Mouse (Mus musculus): ENCODE results near the gene Cdk5rap3. TPM values are rescaled to one million over a fixed set of nuclear protein-coding genes. Genes with fewer than 3 reads are reported as not detected.

Cdk5rap3 gene
- total and polyA plus RNA-seq, 2 experiments from 2014 or later = 23.6 to 45.1 TPM

DNA sequence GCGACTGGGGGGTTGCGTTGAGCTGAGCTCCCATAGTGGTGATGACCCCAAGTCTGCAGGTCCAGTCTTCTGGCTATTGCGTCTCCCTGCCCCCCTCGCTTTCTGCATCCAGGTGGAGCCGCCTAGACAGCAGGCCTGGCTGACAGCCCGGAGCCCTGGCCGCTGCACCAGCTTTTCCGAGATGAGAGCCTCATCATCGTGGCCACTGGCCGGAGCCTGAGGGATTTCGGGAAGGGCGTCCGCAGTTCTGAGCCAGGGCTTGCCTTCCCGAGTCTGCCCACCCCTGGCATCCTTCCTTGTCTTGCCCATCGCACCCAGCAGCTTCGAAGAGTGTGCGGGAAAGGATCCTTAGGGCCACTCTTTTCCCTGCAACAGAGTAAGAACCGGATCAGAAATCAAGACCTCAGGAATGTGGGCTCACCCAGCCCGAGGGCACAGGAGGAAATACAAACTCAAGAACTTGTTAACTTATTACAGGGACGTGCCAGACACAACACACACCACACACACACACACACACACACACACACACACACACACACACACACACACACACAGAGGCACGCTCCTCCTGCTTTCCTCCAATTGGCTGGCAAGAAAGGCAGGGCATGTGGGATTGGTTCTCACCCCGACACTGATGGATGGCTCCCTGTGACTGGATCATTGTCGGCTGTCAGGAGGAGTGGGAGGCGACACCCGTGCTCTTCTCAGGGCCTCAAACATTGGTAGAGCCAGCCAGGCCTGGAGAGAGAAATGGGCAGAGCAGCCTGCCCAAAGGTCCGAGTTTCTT, 52.9 kb downstream of the Cdk5rap3 start:
- Histone ChIP-seq H3K9me3 (replicated peaks; ENCODE audit: control insufficient read depth, low read length) (no peaks in the 10 kb centered on the region), H3K36me3 (replicated peaks; ENCODE audit: control insufficient read depth, insufficient read depth, low read length) (no peaks in the 10 kb centered on the region), H3K4me2 (ENCODE audit: low read depth, low read length) (peak overlapping the region; percentile 19; the same call in 1 of the 2 replicates), H3K27me3 (ENCODE audit: control insufficient read depth, insufficient read depth, low read length) (no peaks in the 10 kb centered on the region), H3K27ac (ENCODE audit: low read depth) (no peak overlapping the region), H3K4me3 (ENCODE audit: low read depth, low read length) (no peak overlapping the region), H3K9ac (replicated peaks; ENCODE audit: low read depth, low read length) (no peak overlapping the region), H3K4me1 (ENCODE audit: control insufficient read depth, insufficient read depth) (no peaks in the 10 kb centered on the region)
- TF ChIP-seq EP300 (IDR thresholded peaks at IDR 0.05; ENCODE audit: low read depth) (no peak), CTCF (IDR thresholded peaks at IDR 0.05; ENCODE audit: low read depth) (no peak)
- WGBS = 24% methylated on average over 26 of the region's 26 CpGs
- DNase-seq (ENCODE audit: low spot score) (peak; percentile 54), ATAC-seq (ENCODE audit: insufficient read depth, low read depth) (0 out of 2 replicates have a peak, but pooled peaks have one; percentile 22)

DNA sequence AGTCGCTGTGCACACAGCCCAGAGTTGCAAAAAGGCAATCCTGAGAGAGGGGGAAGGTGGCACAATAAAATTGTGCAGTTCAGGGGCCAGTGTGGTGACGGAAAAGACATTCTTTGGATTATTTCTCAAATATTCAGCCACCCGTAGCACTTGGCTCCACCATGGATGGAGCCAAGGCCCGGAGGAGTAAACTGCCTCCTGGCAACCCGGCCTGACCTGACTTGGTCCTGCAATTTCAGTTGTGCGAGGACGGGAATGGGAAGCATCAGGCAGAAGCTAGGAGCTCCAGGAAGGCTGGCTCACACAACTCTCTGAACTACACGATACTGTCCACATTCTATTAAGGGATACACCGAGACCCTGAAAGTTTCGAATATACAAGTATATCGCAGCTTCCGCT, 53.8 kb downstream of the Cdk5rap3 start:
- ATAC-seq (ENCODE audit: insufficient read depth, low read depth) (no peak), DNase-seq (ENCODE audit: low spot score) (no peak)
- Histone ChIP-seq H3K4me3 (ENCODE audit: low read depth, low read length) (no peak overlapping the region), H3K4me1 (ENCODE audit: control insufficient read depth, insufficient read depth) (no peaks in the 10 kb centered on the region), H3K27ac (ENCODE audit: low read depth) (no peak overlapping the region), H3K4me2 (ENCODE audit: low read depth, low read length) (no peak overlapping the region; the same call in 1 of the 2 replicates), H3K9me3 (replicated peaks; ENCODE audit: control insufficient read depth, low read length) (no peaks in the 10 kb centered on the region), H3K27me3 (ENCODE audit: control insufficient read depth, insufficient read depth, low read length) (no peaks in the 10 kb centered on the region), H3K9ac (replicated peaks; ENCODE audit: low read depth, low read length) (no peak overlapping the region), H3K36me3 (replicated peaks; ENCODE audit: control insufficient read depth, insufficient read depth, low read length) (0 out of 2 replicates have a peak, but pooled peaks cover 5% of the 10 kb centered on the region)
- TF ChIP-seq EP300 (IDR thresholded peaks at IDR 0.05; ENCODE audit: low read depth) (no peak), CTCF (IDR thresholded peaks at IDR 0.05; ENCODE audit: low read depth) (no peak)
- WGBS = 80% methylated on average over 12 of the region's 12 CpGs

DNA sequence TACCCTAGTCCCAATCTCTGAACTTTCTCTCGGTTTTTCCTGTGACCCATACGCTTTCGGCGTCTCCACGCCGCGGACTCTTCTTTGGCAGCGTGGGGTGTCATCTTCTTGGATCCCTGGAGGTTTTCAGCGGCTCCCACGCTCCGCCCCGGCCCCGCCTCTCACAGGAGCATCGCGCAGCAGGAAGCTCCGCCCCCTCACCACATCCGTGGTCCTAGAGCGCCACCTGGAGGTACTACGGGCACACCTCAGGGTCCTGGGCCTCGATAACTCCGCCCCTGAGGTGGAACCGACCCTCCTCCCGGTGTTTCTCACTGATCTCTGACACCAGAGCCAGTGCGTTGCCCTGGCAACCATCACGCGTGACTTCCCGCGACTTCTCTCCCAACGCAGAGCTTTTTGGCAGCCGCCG, 54.4 kb downstream of the Cdk5rap3 start:
- peak overlapping the region; percentile 41 for H3K4me3 ChIP-seq (ENCODE audit: low read depth, low read length)
- 0 out of 2 replicates have a peak, but pooled peaks cover 5% of the 10 kb centered on the region for H3K36me3 ChIP-seq (replicated peaks; ENCODE audit: control insufficient read depth, insufficient read depth, low read length)
- no peaks in the 10 kb centered on the region for H3K27me3 ChIP-seq (ENCODE audit: control insufficient read depth, insufficient read depth, low read length)

DNA sequence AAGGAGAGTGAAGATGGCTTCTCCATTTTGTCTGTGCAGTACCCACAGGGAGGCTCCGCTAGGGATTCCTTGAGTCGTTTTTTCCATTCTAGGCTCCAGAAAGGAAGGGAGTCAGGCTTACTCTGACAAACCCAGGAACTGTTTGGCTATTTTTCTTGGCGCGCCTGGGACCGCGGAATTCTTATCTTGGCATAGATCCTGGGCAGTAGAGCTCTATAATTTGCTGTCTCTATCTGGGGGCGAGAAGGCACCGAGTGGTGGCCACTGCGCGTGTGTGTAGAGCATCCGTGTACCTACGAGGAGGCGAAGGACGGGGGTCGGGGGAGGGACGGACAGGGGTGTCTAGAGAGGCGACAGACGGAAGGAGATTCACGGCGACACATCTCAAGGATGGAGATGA, 54.9 kb downstream of the Cdk5rap3 start:
- Histone ChIP-seq H3K27ac (ENCODE audit: low read depth) (peak overlapping the region; percentile 74), H3K4me1 (ENCODE audit: control insufficient read depth, insufficient read depth) (no peaks in the 10 kb centered on the region), H3K9ac (replicated peaks; ENCODE audit: low read depth, low read length) (no peak overlapping the region), H3K4me2 (ENCODE audit: low read depth, low read length) (peak overlapping the region; percentile 64), H3K36me3 (replicated peaks; ENCODE audit: control insufficient read depth, insufficient read depth, low read length) (0 out of 2 replicates have a peak, but pooled peaks cover 5% of the 10 kb centered on the region), H3K9me3 (replicated peaks; ENCODE audit: control insufficient read depth, low read length) (no peaks in the 10 kb centered on the region), H3K27me3 (ENCODE audit: control insufficient read depth, insufficient read depth, low read length) (no peaks in the 10 kb centered on the region), H3K4me3 (ENCODE audit: low read depth, low read length) (peak overlapping the region; percentile 41)
- no peak for TF ChIP-seq CTCF (IDR thresholded peaks at IDR 0.05; ENCODE audit: low read depth)
- TF ChIP-seq EP300 (IDR thresholded peaks at IDR 0.05; ENCODE audit: low read depth) = peak; percentile 52; the same call in 1 of the 2 replicates
- WGBS = 1% methylated on average over 20 of the region's 20 CpGs
- peak; percentile 40 for ATAC-seq (ENCODE audit: insufficient read depth, low read depth)
- DNase-seq (ENCODE audit: low spot score) = peak; percentile 68

More for the DNA sequence above, 54.4 kb downstream of the Cdk5rap3 start:
- ATAC-seq (ENCODE audit: insufficient read depth, low read depth) = peak; percentile 90
- no peaks in the 10 kb centered on the region for H3K9me3 ChIP-seq (replicated peaks; ENCODE audit: control insufficient read depth, low read length)
- H3K9ac ChIP-seq (replicated peaks; ENCODE audit: low read depth, low read length) = no peak overlapping the region
- H3K27ac ChIP-seq (ENCODE audit: low read depth) = peak overlapping the region; percentile 74
- H3K4me2 ChIP-seq (ENCODE audit: low read depth, low read length) = peak overlapping the region; percentile 64
- H3K4me1 ChIP-seq (ENCODE audit: control insufficient read depth, insufficient read depth) = no peaks in the 10 kb centered on the region
- peak; percentile 88 for DNase-seq (ENCODE audit: low spot score)
- TF ChIP-seq CTCF (IDR thresholded peaks at IDR 0.05; ENCODE audit: low read depth) (peak; percentile 97), EP300 (IDR thresholded peaks at IDR 0.05; ENCODE audit: low read depth) (no peak)
- under 1% methylated on average over 31 of the region's 31 CpGs for WGBS

DNA sequence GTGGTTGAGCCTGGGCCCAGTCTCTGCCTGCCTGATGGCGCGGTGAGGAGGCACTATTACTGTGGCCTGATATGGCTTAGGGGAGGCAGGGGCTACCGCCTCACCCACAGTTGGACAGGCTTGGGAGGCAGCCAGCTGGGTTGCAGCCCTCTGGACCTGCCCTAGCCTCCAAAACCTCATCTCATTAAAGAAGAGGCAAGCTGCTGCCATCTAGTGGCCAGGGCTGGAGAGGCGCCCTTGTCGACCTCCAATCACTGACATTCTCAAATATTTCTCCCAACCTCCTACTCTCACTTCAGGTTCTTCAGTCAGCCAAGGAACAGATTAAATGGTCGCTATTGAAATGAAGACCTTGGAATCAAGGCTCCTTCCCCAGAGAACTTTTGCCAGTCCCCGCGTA, 55.7 kb downstream of the Cdk5rap3 start:
- Histone ChIP-seq H3K9me3 (replicated peaks; ENCODE audit: control insufficient read depth, low read length) (no peaks in the 10 kb centered on the region), H3K27me3 (ENCODE audit: control insufficient read depth, insufficient read depth, low read length) (no peaks in the 10 kb centered on the region), H3K36me3 (replicated peaks; ENCODE audit: control insufficient read depth, insufficient read depth, low read length) (0 out of 2 replicates have a peak, but pooled peaks cover 5% of the 10 kb centered on the region), H3K4me3 (ENCODE audit: low read depth, low read length) (no peak overlapping the region), H3K9ac (replicated peaks; ENCODE audit: low read depth, low read length) (no peak overlapping the region), H3K4me2 (ENCODE audit: low read depth, low read length) (no peak overlapping the region), H3K27ac (ENCODE audit: low read depth) (peak overlapping the region; percentile 74), H3K4me1 (ENCODE audit: control insufficient read depth, insufficient read depth) (no peaks in the 10 kb centered on the region)
- 10% methylated on average over 8 of the region's 8 CpGs for WGBS
- ATAC-seq (ENCODE audit: insufficient read depth, low read depth) (peak; percentile 60), DNase-seq (ENCODE audit: low spot score) (peak; percentile 78)
- TF ChIP-seq EP300 (IDR thresholded peaks at IDR 0.05; ENCODE audit: low read depth) (no peak), CTCF (IDR thresholded peaks at IDR 0.05; ENCODE audit: low read depth) (peak; percentile 93)
